Mouse (Mus musculus) kidney, postnatal 36 days (tissue): Measurements from ENCODE around the gene Igf2bp2.
A peak's percentile ranks its signal among the peaks of the same experiment; 100 is the strongest.

ENCODE experiments used
- DNase-seq, 2 experiments: peaks; one replicate each; pipeline ENCODE4 v3.0.0; 2021 to 2022; ENCODE audit warnings: mixed read lengths in 2 of 2

The Igf2bp2 gene

DNA sequence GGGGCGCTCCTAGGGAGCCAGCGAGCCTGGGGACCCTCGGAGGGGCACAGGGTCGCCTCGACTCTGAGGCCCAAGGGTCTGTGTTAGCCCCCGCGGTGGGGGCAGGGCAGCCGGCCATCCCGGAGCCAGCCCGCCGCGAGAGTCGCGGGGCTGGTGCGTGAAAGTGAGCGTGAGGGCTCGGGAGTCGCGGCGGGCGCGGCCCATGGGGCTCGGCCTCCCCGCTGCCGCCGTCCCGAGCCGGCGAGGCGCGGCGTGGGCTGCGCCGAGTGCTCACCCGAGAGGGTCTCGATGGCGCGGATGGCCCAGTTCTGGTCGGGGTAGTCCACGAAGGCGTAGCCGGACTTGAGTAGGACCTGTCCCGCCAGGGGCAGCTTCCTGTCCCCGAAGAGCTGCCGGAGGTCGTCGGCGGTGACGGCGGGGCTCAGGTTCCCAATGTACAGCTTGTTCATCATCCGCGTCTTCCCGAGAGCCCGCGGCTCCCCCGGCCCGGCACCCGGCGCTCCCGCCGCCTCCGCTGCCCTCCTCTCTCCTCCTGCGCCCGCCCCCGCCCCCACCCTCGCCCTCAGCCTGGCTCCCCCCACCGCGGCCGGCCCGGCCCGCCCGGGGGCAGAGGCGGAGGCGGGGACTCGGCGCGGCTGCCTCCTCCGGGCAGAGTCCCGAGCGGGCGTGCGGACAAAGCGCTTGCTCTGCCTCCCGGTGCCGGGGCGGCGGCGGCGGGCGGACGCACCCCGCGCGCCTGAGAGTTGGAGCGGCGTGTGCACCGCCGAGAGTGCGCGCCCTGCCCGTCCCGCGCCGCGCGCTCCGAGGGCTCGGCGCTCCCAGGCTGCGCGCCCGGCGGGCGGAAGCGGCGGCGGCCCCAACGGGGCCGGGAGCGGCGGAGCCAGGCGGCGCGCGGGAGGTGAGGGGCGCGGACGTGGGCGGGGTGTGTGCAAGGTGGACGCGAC lies at the start of gene Igf2bp2:
Igf2bp2 (minus strand) TSS at position 788 of the 944 bp plus-strand sequence.
- DNase-seq: peak; percentile 74 to 82

DNA sequence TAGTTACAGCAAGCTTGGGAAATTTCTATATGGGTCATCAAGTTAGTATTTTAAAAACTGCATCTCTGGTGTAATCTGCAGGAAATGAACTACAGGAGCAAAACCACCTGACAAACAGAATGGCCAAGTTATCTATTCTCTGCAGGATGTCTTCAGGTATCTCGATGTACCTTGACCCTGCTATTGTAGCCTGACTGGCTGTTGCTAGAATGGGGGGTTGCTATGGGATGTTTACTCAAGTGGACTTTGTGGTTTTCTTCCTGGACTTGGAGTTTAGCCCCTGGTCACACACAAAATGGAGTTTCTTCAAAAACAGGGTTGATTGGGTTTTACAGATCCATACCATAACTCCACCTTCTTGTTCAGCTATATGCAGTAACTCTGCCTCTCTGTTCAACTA lies 40.4 kb upstream of the Igf2bp2 start:
- no peak for DNase-seq

DNA sequence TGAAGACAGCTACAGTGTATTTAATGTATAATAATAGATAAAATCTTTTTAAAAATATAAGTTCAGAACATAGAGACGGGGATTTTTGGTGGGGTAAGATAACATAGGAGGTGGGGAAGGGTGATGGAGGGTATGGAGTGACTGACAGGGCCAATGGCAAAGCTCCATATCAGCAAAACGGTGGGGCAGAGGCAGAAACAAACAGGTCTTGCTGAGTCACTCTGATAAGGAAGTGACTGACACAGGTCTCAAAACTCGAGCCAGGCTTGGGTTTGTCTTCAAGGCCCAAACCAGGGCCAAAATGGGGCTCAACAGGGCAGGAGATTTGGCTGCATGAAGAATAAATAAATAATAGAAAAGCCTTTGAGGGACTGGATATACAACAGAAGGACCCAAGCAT lies 38.8 kb upstream of the Igf2bp2 start:
- DNase-seq: no peak

DNA sequence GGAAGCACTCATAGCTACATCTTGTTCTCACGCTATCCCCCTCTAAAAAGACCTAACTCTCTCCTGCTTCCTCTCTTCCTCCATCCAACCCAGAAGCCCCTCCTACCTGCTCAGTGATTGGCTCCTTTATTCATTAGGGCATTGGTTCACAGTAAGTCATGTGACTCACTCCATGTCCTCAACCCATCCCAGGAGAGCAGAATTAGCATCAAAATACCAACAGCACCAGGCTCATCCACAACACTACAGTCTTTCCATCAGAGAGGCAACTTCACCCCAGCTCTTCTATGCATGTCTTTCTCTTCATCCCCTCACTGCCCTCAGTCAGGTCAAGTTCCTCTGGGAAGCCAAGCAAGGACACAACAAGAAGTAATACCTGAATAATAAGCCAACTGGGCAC lies 37.4 kb upstream of the Igf2bp2 start:
- no peak for DNase-seq

DNA sequence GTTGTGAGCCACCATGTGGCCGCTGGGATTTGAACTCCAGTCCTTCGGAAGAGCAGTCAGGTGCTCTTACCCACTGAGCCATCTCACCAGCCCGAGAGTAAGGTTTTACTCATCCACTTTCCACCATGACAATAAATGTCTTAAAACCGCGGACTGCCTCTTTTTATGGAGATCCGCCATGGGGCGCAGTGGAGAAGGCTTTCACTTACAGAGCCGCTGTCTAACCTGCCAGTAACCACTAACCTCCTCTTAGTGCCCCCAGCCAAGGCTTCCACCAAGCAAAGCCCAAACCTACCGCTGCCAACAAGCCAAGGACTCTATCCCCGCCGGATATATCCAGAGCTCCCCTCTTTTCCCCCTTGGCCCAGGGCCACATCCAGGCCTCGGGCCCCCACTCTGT lies 24.3 kb upstream of the Igf2bp2 start:
- DNase-seq: no peak

DNA sequence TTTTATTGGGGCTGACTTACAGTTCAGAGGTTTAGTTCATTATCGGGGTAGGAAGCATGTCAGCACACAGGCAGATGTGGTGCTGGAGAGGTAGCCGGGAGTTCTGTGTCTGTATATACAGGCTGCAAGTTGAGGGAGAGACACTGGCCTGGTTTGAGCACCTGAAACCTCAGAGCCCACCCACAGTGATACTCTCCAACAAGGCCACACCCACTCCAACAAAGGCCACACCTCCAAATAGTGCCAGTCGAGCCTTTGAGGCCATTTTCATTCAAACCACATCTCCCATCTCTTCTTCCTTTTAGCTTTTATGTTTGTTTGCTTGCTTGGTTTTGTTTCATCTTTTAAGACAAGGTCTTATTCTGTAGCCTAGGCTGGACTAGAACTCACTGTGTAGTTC lies 22.3 kb upstream of the Igf2bp2 start:
- DNase-seq: no peak

DNA sequence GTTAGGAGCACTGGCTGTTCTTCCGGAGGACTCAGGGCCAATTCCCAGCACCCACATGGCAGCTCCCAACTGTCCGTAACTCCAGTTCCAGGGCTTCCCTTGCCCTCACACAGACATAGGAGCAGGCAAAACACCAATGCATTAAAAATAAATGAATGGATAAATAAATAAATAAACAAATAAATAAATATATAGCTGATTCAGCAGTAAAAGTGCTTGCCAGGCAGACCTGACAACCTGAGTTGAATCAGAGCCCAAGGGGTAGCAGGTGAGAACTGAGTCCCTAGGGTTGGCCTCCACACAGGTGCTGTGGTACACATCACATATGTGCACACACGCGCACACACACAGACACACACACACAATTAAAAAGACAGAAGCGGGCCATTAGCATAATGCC lies 21.0 kb upstream of the Igf2bp2 start:
- DNase-seq: no peak

DNA sequence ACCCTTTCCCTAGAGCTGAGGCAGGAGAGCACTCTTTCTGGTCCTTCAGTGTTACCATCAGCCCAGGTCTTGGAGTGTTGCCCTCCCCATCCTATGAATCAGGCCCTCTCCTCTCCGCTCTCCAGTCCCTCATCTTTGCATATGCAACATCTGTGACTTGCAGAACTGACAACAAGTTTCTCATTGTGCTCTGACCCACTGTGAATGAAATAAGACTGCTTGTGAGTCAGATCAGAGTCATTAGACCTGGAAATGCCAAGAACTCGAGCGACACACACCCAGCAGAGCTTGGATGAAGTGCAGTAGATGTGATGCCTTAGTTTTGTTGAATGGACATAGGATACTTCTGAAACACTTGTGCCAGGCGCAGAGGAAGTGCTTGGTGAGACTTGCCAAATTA lies 19.2 kb upstream of the Igf2bp2 start:
- no peak for DNase-seq

DNA sequence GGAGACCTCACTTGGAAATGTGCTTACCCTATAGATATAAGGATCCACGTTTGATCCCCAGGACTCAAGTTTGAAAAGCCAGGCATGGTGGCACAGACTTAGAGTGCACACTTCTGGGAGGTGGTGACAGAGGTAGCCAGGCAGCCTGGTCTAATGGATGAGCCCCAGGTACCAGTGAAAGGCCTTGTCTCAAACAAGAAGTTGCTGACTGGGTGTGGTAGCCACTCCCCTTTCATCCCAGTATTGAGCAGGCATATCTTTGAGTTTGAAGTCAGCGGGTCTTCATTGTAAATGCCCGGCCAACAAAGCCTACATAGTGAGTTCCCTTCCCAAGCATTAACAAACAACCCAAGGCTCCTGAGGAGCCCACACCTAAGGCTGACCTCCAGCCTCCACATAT lies 15.7 kb upstream of the Igf2bp2 start:
- no peak for DNase-seq

DNA sequence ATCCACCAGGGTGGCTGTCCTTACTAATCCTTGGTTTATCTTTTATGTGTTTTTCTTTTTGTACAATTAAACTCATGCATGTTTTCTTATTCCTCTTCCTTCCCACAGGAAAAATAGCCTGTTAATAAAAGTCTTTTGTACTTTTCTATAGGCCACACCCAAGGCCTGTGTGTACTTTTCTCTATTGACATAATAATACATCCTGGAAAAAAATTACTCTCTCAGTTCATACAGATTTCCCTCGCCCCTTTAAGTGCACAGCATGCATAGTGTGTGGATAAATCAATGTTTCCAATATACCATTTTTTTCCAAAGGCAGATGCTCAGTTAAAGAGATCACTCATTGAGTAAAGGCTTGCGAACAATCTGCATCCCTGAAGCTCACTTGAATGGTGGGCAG lies 14.9 kb upstream of the Igf2bp2 start:
- DNase-seq: no peak

DNA sequence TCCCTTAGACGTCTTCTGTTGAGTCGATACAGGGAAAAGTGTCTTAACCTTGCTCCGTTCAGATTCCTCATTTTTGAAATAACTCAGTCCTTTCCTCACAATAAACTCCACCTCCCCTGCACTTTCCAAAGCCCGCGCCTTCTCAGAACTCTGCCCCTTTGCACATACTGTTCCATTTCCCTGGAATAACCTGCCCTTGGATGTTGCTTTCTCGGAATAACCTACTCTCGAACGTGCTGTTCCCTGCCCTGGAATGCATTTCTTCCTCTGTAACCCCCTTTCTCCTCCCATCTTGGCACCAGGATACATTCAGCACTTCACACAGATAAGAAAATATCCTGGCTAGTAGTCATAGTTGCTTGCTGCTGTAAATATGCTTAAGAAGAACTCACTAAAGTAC lies 5.6 kb upstream of the Igf2bp2 start:
- DNase-seq: no peak

DNA sequence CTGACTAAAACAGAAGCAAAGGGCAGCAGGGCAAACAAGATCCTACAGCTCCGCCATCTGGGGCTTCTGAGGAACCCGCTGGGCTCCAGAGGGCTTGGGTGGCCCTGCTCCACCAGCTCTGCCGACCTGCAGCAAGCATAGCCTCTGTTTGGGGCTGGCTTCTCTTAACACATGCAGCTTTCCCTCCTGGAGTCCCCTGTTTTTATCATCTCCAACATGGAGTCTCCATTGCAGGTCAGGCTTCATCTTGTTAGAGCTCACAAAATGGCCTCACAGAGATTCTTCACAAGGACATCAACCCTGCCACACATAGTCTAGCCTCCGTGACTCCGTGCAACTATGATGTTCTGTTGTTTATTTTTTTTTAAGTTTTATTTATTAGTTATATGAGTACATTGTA lies 2.5 kb upstream of the Igf2bp2 start:
- DNase-seq: no peak

DNA sequence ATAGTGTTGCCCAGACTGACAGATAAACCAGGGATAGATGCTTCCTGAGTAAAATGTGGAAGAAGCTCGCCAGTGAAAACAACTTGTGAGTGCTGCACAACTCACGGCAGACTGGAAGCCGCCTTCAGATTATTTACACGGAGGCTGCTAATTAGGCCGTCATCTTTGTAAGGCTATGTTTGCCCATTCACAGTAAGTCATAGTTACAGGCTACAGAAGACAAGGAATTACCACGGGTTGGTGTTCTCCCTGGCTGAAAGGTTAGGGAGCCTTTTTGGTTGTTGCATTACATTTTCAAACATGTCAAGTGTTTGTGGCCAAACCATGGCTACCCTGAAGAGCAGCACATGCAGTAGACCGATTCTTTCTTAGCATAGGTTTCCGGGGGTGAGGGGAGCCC lies 1.3 kb upstream of the Igf2bp2 start:
- DNase-seq: no peak

DNA sequence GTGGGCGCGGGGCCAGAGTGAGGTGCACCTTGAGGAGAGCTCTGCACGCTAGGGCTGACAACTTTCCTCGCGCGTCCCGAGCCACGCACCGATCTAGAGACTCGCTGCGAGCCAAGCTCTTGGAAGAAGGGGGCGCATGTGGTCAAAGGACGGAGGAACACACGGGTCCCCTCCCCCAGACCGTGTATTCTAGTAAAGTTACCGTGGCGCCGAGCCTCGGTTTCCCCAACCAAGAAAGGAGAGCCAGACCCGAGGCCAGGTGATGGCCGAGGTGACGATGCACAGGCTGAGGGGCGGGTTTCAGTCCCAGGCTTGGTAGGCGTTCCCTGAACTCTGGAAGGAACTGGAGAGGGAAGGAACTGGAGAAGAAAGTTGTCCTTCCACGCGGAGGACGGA lies 355 bp upstream of the Igf2bp2 start:
- DNase-seq: peak; percentile 35 to 56

DNA sequence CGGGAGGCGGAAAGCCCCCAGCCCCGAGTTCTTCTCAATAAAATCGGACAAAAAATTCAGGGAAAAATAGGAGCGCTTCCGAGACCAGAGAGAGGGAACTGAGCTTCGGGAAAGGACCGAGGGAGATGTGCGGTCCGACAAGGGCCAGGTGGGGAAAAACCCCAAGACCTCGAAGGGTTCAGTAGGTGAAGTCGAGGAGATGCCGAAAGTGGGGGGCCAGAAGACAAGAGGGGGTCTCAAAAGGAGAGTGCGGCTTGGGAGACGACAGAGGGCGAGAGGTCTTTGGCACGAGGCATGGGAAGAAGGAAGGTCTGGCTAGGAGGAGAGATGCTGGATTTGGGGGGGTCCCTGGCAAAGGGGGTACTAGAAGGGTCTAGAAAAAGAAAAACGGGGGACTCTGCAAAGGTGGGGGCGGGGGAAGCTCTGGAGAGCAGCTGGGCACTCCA lies 1.0 kb downstream of the Igf2bp2 start:
- DNase-seq: no peak

DNA sequence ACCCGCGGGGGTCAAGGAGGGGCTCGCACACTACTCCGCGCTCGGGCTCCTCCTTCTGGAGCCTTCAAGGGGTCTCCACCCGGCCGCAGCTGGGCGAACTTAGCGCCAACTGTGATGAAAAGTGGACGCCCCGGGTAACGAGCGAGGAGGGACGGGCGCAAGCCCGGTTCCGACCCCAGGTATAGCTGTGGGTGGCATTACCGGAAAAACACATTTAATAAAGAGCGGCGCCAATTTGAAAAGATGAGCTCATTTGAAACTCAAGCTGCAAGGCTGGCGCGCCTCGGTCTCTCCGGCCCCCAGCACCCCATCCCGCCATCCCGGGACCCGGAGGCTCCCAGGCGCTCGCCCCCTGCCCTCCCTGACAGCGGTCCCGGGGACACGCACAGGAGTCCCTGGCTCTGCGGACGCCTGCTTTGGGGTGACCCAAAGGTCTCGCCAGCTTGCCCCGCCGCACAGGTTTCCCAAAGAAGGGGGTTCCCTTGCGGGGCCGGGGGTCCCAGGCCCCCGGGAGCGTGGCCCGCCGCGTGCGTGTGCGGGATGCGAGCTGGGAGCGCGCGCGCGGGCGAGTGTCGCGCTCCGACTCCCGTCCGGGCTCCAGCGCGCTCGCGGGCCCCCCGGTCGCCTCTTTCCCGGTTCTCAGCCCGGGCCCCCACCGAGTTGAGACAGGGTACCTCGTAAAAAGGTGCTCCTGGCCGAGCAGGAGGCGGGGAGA lies 1.6 kb downstream of the Igf2bp2 start:
- peak in 1 of 2 experiments; percentile 32 for DNase-seq

DNA sequence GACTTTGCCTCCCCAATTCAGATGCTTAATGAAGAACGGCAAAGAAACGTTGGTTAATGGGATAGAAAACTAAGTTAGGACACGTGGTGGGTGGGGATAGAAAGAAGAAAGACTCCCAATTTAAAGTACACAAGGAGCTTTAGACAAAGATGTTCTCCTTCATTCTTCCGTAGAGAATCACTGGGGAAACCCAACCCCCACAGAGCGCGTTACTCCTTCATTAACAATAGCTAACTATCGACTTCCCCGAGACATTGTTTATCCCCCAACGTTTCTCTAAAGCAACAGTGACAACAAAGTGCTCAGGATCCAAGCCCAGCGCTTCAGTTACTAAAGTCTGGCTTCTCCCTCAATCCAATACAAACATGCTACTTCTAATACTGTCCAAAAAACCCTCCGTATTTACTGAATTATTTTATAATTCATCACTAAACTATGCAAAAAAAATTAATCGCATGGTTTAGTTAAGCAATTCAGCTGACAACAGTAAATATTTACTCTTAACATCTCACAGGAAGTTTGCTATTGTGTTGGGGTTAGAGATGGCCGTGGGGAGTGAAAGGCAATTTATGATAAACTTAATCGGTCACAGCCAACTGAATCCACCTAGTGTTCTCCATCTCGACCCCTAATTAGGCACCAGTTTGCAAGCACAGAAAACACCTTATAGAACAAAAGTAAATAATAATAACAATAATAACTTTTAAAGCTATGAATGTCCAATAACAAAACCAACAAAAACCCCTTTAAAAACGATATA lies 2.5 kb downstream of the Igf2bp2 start:
- no peak for DNase-seq

DNA sequence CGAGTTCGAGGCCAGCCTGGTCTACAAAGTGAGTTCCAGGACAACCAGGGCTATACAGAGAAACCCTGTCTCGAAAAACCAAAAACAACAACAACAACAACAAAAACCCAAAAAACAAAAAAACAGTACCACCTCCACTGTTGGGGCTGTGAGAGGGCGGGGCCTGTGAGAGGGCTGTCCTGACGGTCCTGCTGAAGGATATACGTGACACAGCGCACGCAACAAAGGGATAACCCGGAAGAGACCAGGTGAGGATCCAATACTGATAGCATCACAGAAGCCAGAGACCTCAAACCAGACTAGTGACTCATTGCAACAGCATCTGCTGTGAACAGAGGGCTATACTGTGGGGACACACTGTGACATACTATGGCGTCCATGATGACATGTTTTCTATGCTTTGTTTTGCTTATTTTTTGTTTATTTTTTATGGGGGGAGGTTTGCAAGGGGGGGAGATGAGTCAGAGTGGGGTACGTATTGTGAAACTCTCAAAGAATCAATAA lies 10.1 kb downstream of the Igf2bp2 start:
- no peak for DNase-seq

DNA sequence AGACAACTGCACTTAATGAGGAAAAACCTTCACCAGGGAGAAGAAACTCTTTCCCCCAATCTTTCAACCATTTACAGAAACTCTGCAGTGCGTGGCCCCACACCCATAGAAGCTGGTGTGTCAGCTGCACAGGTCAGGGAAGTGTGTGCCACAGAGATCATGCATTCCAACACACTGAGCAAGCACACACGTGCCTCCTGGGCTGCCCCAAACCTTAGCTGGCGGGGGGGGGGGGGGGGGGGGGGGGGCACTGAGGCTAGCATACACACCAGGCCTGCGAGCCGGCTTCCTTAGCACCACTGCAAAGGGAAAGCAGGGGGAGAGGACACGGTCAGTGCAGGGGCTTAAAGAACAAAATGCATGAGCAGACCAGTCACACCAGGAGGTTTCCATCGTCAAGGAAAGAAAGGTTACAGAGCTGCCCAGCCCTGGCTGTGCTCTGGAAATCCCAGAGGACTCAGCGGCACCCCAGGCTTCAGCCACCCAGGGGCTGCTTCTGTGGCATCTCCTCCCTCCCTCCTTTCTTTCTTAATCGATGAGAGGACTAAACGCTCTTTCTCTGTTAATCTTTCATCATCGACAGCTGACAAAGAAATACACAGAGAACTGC lies 11.3 kb downstream of the Igf2bp2 start:
- DNase-seq: no peak

DNA sequence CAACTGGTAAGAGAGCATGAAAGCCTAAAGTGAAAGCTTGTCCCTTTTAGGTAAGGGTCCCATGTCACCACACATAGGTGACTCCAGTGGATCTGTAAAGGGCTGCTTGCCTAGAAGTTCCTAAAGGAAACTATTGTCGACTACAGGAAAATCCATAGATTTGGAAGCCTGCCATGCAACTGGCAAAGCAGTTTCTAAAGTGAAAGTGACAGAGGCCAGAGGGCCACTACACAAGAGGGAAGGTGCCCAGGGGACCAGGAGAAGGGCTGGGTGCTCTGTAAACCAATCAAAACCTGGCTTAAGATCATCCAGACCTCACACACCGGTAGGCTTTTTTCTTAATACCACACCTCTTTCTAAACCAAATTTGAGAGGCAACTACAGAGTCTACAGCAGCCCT lies 12.7 kb downstream of the Igf2bp2 start:
- no peak for DNase-seq

DNA sequence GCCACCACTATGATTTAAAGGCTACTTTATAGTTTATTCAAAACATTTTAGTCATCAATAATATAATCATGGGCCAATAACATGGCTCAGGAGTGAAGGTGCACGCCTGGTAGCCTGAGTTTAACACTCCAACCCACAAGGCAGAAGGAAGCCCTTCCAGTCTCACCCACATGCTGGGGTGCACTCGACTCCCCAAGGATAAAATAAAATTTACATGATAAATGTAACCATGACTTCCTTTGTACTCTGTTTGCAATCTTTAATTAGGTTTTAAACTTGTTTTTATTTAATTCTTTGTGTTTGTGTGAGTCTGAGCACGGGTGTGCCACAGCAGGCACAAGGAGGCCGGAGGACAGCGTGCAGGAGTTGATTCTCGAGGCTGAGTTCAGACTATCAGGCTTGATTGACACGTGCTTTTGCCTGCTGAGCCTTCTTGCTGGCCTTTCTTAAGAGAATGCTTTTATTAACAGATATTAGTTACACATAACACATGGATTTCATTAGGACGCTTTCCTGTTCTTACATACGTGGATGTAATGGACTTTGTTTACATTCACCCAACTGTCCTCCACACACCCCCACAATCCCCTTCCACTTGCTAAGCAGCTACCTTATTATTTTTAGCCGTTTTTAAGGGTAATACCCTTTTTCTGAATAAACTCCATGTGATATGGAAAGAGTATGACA lies 13.3 kb downstream of the Igf2bp2 start:
- DNase-seq: no peak

DNA sequence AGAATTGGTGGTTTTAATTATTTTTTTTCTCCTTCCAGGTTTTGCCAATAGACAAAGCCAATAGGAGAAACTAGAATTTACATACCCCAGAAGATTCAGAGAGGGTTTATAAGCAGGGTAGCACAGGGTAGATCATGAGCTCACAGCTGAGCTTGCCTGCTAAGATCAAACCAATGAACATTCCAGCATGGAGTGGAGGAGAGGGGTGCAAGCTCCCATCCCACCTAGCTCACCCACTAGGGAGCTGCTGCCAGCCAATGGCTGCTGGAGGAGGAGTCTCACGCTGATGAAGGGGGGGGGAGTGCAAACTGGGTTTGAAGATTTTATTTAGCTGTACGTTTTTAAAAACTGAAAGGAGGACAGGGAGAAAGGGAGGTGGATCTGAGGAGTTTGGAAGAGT lies 14.0 kb downstream of the Igf2bp2 start:
- no peak for DNase-seq
